Mouse (Mus musculus) cerebellum, adult 2 months (tissue): ENCODE measurements at regions not wholly inside any gene's neighbourhood (a gene's known extent, or its start where the extent isn't known, plus 50 kb on each side); places are given as distances from the start of the nearest gene placed in this dataset.

Source experiments
- DNase-seq, 2 experiments: peaks; one replicate each; pipeline ENCODE4 v3.0.0; 2021
- H3K27ac ChIP-seq: fragments of 200-500 bp; 2 replicates; pipeline ENCODE4 v1.5.1; 2012; ENCODE audit warnings: low read length, control low read depth, inconsistent platforms; ENCODE audit not compliant: insufficient read depth
- H3K27me3 ChIP-seq: fragments of 200-500 bp; 2 replicates; pipeline ENCODE4 v1.6.1; 2012; ENCODE audit warnings: inconsistent platforms, mild to moderate bottlenecking, low read length, moderate library complexity; ENCODE audit not compliant: control insufficient read depth, insufficient read depth
- H3K4me1 ChIP-seq: fragments of 200-500 bp; 2 replicates; pipeline ENCODE4 v1.6.1; 2011; ENCODE audit warnings: low read length; ENCODE audit not compliant: control insufficient read depth, insufficient read depth
- H3K4me3 ChIP-seq: fragments of 200-500 bp; replicated peaks from 2 replicates; pipeline ENCODE3; 2011; ENCODE audit warnings: mild to moderate bottlenecking, low read depth, low read length, control low read depth; ENCODE audit not compliant: insufficient read depth
- CTCF ChIP-seq: fragments of 200-500 bp; IDR thresholded peaks from 2 replicates; pipeline ENCODE4 v1.5.1; 2011; ENCODE audit warnings: low read depth, mild to moderate bottlenecking, control low read depth, low read length, moderate library complexity, borderline replicate concordance; ENCODE audit not compliant: insufficient read depth
- POLR2A ChIP-seq: fragments of 200-500 bp; IDR thresholded peaks from 2 replicates; pipeline ENCODE4 v1.6.1; 2011; ENCODE audit warnings: low read length, control low read depth, borderline replicate concordance; ENCODE audit not compliant: insufficient read depth
- WGBS: fragments of 180-500 bp; shearing (Covaris S2); methylation state at CpG from one replicate; pipeline ENCODE4 v1.1.7; 2018; 5-methylcytosine and 5-hydroxymethylcytosine counted together

GRCm38 (mm10) chr1:75749665-75750221, 203.7 kb downstream of the Slc4a3 start:
- Histone ChIP-seq H3K4me3 (no peak overlapping the region), H3K27ac (no peak overlapping the region), H3K4me1 (no peaks in the 10 kb centered on the region), H3K27me3 (no peaks in the 10 kb centered on the region)
- no peak for TF ChIP-seq POLR2A
- TF ChIP-seq CTCF = no peak
- DNase-seq = no peak
- WGBS = 29% methylated on average over 10 of the region's 10 CpGs

GRCm38 (mm10) chr1:75772131-75772530, 226.1 kb downstream of the Slc4a3 start:
- H3K27ac ChIP-seq = no peak overlapping the region
- no peaks in the 10 kb centered on the region for H3K4me1 ChIP-seq
- H3K4me3 ChIP-seq = no peak overlapping the region
- WGBS = 68% methylated on average over 5 of the region's 5 CpGs
- DNase-seq = no peak
- TF ChIP-seq POLR2A (no peak), CTCF (no peak)
- no peaks in the 10 kb centered on the region for H3K27me3 ChIP-seq

- H3K27me3 ChIP-seq = no peaks in the 10 kb centered on the region
- no peak overlapping the region for H3K4me3 ChIP-seq
- H3K4me1 ChIP-seq = no peaks in the 10 kb centered on the region
- H3K27ac ChIP-seq = no peak overlapping the region
- no peak for TF ChIP-seq POLR2A
- no peak for TF ChIP-seq CTCF
- 84% methylated on average over 5 of the region's 5 CpGs for WGBS
- DNase-seq = no peak
These were observed 226.9 kb downstream of the Slc4a3 start for GRCm38 (mm10) chr1:75773014-75773413.

DNA sequence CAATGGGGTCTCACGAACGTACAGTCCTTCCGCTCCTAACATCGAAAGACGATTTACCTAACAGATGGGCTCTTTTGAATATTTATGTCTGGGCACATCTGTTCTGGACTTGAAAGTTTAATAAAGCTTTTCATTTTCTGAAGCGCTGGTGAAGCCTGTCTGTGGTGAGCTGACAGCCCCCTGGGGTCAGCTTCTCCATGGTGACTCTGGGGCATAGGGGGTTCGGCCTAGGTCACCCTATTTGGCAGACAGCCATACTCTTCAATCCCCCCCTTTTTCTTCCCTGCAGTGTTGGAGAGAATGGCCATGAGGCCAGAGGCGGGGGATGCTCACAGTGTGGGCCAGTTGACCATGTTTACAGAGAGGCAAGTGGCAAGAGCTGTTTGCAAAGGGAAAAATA, 232.8 kb downstream of the Slc4a3 start:
- no peaks in the 10 kb centered on the region for H3K4me1 ChIP-seq
- no peak for TF ChIP-seq CTCF
- H3K27me3 ChIP-seq = no peaks in the 10 kb centered on the region
- H3K27ac ChIP-seq = no peak overlapping the region
- DNase-seq = no peak
- 31% methylated on average over 8 of the region's 8 CpGs for WGBS
- H3K4me3 ChIP-seq = no peak overlapping the region

DNA sequence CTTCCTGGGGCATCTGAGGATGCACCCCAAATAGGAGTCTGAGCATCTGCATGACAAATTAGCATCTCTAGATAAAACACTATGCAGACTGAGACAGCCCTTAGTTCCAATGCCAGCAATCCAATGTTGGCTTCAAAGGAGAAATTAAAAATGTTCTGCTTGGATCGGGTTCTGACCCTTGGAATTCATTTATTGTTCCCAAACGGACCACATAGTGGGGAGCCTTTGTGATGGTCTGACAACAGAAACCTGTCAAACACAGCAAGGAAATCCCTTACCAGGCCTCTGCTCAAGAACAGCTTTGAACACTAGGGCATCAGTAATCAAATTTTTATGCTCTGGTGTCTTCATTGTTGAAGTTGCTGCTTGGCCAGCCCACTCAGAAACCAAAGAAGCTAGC, 237.1 kb downstream of the Slc4a3 start:
- TF ChIP-seq POLR2A (no peak), CTCF (no peak)
- Histone ChIP-seq H3K4me1 (peaks cover 3% of the 10 kb centered on the region; the same call in 1 of the 2 replicates), H3K27me3 (no peaks in the 10 kb centered on the region), H3K4me3 (no peak overlapping the region), H3K27ac (no peak overlapping the region)
- DNase-seq = no peak
- WGBS = 37% methylated on average over 2 of the region's 2 CpGs

GRCm38 (mm10) chr1:75786173-75786820, 240.2 kb downstream of the Slc4a3 start:
- WGBS = 28% methylated on average over 10 of the region's 10 CpGs
- DNase-seq = peak; percentile 9 to 46
- Histone ChIP-seq H3K27ac (no peak overlapping the region), H3K4me3 (no peak overlapping the region), H3K27me3 (no peaks in the 10 kb centered on the region), H3K4me1 (peaks cover 3% of the 10 kb centered on the region; the same call in 1 of the 2 replicates)
- TF ChIP-seq POLR2A (no peak), CTCF (no peak)

DNA sequence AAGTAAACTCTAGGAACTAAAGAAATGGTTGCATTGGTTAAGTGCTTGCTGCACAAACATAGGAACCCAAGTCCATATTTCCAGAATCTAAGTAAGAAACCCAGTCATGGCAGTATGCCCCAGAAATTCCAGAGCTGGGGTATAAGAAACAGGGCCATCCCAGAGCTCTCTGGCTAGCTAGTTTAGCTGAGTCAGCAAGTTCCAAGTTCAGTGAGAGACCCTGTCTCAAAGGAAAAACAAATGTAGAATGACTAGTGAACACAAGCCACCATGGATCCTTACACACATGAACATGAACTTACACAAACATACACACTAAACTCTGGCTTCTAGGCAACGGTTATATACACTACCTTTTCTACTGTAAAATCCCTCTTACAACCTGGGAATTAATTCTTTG, 245.4 kb downstream of the Slc4a3 start:
- no peak overlapping the region for H3K4me3 ChIP-seq
- no peak overlapping the region for H3K27ac ChIP-seq
- no peaks in the 10 kb centered on the region for H3K27me3 ChIP-seq
- DNase-seq = no peak
- H3K4me1 ChIP-seq = peaks cover 2% of the 10 kb centered on the region; the same call in 1 of the 2 replicates
- TF ChIP-seq POLR2A (no peak), CTCF (no peak)
- 84% methylated on average over 1 of the region's 1 CpGs for WGBS

DNA sequence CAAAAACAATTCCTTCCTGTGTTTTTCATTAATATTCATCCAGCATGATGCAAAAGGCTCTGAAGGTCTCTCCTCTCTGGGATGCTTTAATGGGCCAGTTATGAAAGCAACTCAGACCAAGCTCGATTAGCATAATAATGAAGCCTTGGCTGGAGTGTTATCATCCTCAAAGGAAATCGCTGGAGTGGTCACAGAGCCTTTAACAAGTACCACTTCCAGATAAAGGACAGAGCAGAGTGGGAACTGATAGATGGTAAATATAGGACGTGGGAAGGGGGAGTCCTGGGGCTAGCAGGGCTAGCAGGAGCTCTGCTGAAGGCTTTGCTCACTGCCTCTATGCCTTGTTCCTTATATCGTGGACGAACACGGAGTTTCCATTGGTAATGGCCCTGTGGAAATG, 251.7 kb downstream of the Slc4a3 start:
- H3K4me3 ChIP-seq = no peak overlapping the region
- no peaks in the 10 kb centered on the region for H3K4me1 ChIP-seq
- WGBS = 54% methylated on average over 6 of the region's 6 CpGs
- H3K27me3 ChIP-seq = no peaks in the 10 kb centered on the region
- DNase-seq = no peak
- TF ChIP-seq CTCF (no peak), POLR2A (no peak)
- no peak overlapping the region for H3K27ac ChIP-seq
